Mouse (Mus musculus) intestine, postnatal 0 days (tissue): ENCODE measurements at regions not wholly inside any gene's neighbourhood (a gene's known extent, or its start where the extent isn't known, plus 50 kb on each side); places are given as distances from the start of the nearest gene placed in this dataset.

Source experiments
- ATAC-seq: fragments of 200-750 bp; cut with Nextera tagmentation; 2 replicates; pipeline ENCODE4 v1.8.0; 2017; ENCODE audit warnings: mild to moderate bottlenecking, moderate TSS enrichment, moderate library complexity
- H3K27ac ChIP-seq: fragments of 300-500 bp; sonication (generic); 2 replicates; pipeline ENCODE4 v1.5.1; 2014; ENCODE audit warnings: mild to moderate bottlenecking, low read depth, low read length, moderate library complexity
- H3K27me3 ChIP-seq: fragments of 300-500 bp; sonication (generic); replicated peaks from 2 replicates; pipeline ENCODE4 v1.6.1; 2014; ENCODE audit warnings: low read length, mixed read lengths; ENCODE audit not compliant: control insufficient read depth, insufficient read depth
- H3K36me3 ChIP-seq: fragments of 300-500 bp; sonication (generic); 2 replicates; pipeline ENCODE4 v1.6.1; 2014; ENCODE audit warnings: mild to moderate bottlenecking, moderate library complexity; ENCODE audit not compliant: control insufficient read depth, insufficient read depth
- H3K4me1 ChIP-seq: fragments of 300-500 bp; sonication (generic); replicated peaks from 2 replicates; pipeline ENCODE4 v1.6.1; 2014; ENCODE audit warnings: antibody characterized with exemption, low read length, mixed read lengths; ENCODE audit not compliant: control insufficient read depth, insufficient read depth
- H3K4me2 ChIP-seq: fragments of 300-500 bp; sonication (generic); replicated peaks from 2 replicates; pipeline ENCODE4 v1.6.1; 2014; ENCODE audit warnings: low read depth, mild to moderate bottlenecking, moderate library complexity
- H3K4me3 ChIP-seq: fragments of 300-500 bp; sonication (generic); 2 replicates; pipeline ENCODE4 v1.5.1; 2014; ENCODE audit warnings: low read depth, low read length
- H3K9ac ChIP-seq: fragments of 300-500 bp; sonication (generic); 2 replicates; pipeline ENCODE4 v1.6.1; 2014; ENCODE audit warnings: mild to moderate bottlenecking, low read depth, low read length
- H3K9me3 ChIP-seq: fragments of 300-500 bp; sonication (generic); 2 replicates; pipeline ENCODE4 v1.6.1; 2016; ENCODE audit warnings: mixed run types; ENCODE audit not compliant: control insufficient read depth
- CTCF ChIP-seq: sonication (generic); IDR thresholded peaks from 2 replicates; pipeline ENCODE4 v1.5.1; 2016; ENCODE audit warnings: low read depth, mild to moderate bottlenecking, control low read depth, antibody characterized with exemption, moderate library complexity
- WGBS: fragments of 180-500 bp; shearing (Covaris S2); extraction: QIAGEN DNeasy Blood & Tissue Kit; methylation state at CpG from one replicate; pipeline ENCODE4 v1.1.7; 2014; 5-methylcytosine and 5-hydroxymethylcytosine counted together

DNA sequence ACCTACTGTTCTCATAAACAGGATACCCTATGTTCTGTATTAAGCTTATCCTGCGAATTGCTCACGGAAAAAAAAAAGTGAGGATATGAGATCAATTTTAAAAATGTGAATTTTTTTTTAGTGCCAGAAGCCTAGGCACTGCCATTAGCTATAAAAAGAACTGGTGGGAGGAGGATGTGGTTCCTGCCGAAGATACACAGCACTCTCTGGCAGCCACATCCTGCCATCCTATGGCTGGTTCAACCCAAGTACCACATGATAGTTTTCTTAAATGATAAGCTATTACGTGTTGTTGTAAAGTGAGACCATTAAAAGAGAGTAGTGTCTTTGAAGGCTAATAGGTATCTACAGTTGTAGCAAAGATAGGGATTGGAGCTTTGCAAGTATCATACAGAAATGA lies 58.2 kb upstream of the Ppp3ca start:
- Histone ChIP-seq H3K9me3 (no peaks in the 10 kb centered on the region), H3K4me3 (no peak overlapping the region), H3K4me2 (no peak overlapping the region), H3K27ac (no peak overlapping the region), H3K36me3 (no peaks in the 10 kb centered on the region), H3K27me3 (no peaks in the 10 kb centered on the region), H3K9ac (no peak overlapping the region), H3K4me1 (peaks cover 6% of the 10 kb centered on the region; the same call in 1 of the 2 replicates)
- ATAC-seq, result no peak
- no peak for TF ChIP-seq CTCF
- WGBS, result 86% methylated on average over 4 of the region's 4 CpGs

- Histone ChIP-seq H3K4me1 (peaks cover 6% of the 10 kb centered on the region; the same call in 1 of the 2 replicates), H3K9me3 (no peaks in the 10 kb centered on the region), H3K36me3 (no peaks in the 10 kb centered on the region), H3K4me3 (no peak overlapping the region), H3K4me2 (peak overlapping the region; percentile 32), H3K27me3 (no peaks in the 10 kb centered on the region), H3K9ac (no peak overlapping the region), H3K27ac (peak overlapping the region; percentile 35)
- 22% methylated on average over 5 of the region's 5 CpGs for WGBS
- peak; percentile 79 for ATAC-seq
- TF ChIP-seq CTCF, result no peak
Observed at GRCm38 (mm10) chr3:136610556-136610924, 59.4 kb upstream of the Ppp3ca start.

DNA sequence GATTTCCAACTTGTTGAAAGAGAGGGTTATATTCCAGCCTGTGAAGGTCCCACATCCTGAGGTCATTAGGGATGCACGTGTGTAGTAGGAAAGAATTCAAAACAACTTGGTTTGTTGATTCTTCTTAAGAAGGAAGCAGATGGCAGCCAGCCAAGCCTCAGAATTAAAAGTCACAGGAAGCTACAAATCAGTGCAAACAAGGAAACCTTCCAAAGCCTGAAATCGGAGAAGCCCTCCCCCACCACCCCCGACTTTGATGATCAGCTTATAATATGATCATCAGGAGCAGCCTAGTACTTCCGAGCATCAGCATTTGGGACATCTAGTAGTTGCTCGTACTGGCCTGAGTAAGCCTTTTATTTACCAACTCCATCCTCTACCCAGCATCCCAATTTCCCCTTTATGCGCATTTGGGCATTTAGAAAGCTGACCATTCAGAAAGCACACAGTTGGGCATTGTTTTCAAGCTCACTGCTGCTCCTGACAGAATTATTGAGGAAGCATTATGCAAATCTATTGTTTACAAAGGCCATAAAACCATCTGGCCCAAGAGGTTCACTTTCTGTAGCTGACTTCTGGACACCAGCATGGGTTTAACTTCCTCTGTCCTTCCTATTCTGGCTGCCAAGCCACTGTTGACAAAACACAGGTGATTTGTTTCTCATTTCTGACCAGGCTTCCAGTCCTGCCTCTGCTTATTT lies 59.9 kb upstream of the Ppp3ca start:
- Histone ChIP-seq H3K9me3 (no peaks in the 10 kb centered on the region), H3K4me2 (peak overlapping the region; percentile 32), H3K36me3 (no peaks in the 10 kb centered on the region), H3K27me3 (no peaks in the 10 kb centered on the region), H3K4me1 (peaks cover 6% of the 10 kb centered on the region; the same call in 1 of the 2 replicates), H3K9ac (no peak overlapping the region), H3K4me3 (no peak overlapping the region), H3K27ac (peak overlapping the region; percentile 35)
- TF ChIP-seq CTCF, result no peak
- ATAC-seq, result peak; percentile 84
- WGBS, result 24% methylated on average over 6 of the region's 6 CpGs

- H3K9ac ChIP-seq, result no peak overlapping the region
- no peaks in the 10 kb centered on the region for H3K4me1 ChIP-seq
- H3K4me3 ChIP-seq, result no peak overlapping the region
- no peaks in the 10 kb centered on the region for H3K9me3 ChIP-seq
- no peaks in the 10 kb centered on the region for H3K27me3 ChIP-seq
- TF ChIP-seq CTCF, result no peak
- H3K36me3 ChIP-seq, result no peaks in the 10 kb centered on the region
- H3K4me2 ChIP-seq, result no peak overlapping the region
- 70% methylated on average over 1 of the region's 1 CpGs for WGBS
- H3K27ac ChIP-seq, result no peak overlapping the region
- no peak for ATAC-seq
Observed at GRCm38 (mm10) chr3:136601706-136602105, 68.2 kb upstream of the Ppp3ca start.

- no peaks in the 10 kb centered on the region for H3K4me1 ChIP-seq
- H3K27ac ChIP-seq, result no peak overlapping the region
- WGBS, result 87% methylated on average over 1 of the region's 1 CpGs
- no peak overlapping the region for H3K4me3 ChIP-seq
- no peak for TF ChIP-seq CTCF
- H3K9ac ChIP-seq, result no peak overlapping the region
- H3K4me2 ChIP-seq, result no peak overlapping the region
- H3K36me3 ChIP-seq, result no peaks in the 10 kb centered on the region
- no peaks in the 10 kb centered on the region for H3K27me3 ChIP-seq
- H3K9me3 ChIP-seq, result no peaks in the 10 kb centered on the region
- no peak for ATAC-seq
Observed at GRCm38 (mm10) chr3:136583937-136584336, 86.0 kb upstream of the Ppp3ca start.

GRCm38 (mm10) chr3:136578016-136578415 lies 91.9 kb upstream of the Ppp3ca start:
- H3K4me1 ChIP-seq, result no peaks in the 10 kb centered on the region
- ATAC-seq, result no peak
- no peaks in the 10 kb centered on the region for H3K36me3 ChIP-seq
- H3K9ac ChIP-seq, result no peak overlapping the region
- TF ChIP-seq CTCF, result no peak
- no peaks in the 10 kb centered on the region for H3K9me3 ChIP-seq
- no peak overlapping the region for H3K4me3 ChIP-seq
- H3K4me2 ChIP-seq, result no peak overlapping the region
- H3K27me3 ChIP-seq, result no peaks in the 10 kb centered on the region
- 67% methylated on average over 3 of the region's 3 CpGs for WGBS
- H3K27ac ChIP-seq, result no peak overlapping the region
